Mouse (Mus musculus): ENCODE measurements around the gene Tmem69.
A peak's percentile ranks its signal among the peaks of the same experiment; 100 is the strongest.

The Tmem69 gene

DNA sequence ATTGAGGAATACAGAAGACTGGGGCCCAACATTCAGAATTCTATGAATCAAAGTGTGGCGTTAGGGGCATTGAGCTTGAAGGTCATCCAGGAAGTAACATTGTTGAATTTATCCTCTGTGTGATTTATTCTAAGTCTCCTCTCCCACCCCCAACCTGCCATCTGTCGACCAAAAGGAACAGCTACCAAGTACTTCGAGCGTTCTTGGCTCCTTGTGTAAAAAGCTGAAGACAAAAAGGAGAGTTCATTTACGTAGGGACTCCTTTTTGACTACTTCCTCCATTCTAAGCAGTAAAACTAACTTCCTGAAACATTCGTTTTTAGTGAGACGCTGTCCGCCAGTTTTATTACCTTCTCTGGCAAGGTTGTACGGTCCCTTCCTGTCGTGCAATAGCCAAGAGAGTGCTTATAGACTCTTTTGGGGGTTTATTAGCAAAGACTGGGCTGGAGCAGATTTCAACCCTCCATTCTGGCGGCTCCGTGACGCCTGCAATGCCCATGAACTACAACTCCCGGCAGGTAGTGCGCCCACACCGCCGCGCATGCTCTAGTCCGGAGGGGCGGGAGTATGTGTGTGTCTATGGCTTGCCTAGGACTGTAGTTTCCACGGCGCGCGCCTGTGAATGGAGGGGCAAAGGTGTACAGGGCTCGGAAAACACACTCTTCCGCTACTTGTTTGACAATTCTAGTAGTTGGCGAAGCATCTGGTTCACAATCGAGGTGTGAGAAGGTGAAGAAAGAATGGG lies 997 bp upstream of the Tmem69 start:
- peak overlapping the region; percentile 96 for H3K4me3 ChIP-seq (replicated peaks; ENCODE audit: low read length)
- peaks cover 55% of the 10 kb centered on the region for H3K4me1 ChIP-seq (replicated peaks; ENCODE audit: low read depth, low read length)

DNA sequence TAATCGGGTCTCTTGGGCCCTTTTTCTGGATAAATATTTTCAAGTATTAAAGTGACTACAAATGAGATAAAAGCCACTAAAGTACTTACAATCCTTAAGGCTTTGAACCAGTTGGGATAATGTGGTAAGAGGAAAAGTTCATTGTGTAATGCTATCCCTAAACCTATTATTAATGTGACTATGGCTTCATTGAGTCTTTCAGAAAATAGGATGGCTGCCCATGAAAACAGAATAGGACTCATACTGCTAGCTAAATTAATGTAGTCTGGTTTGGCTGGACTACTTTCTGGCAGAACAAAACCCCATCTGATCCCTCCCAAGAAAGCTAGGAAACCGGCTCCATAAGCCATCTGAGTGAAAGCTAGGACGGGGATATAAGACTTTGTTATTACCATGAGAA lies 2.7 kb downstream of the Tmem69 start:
- H3K9me3 ChIP-seq (ENCODE audit: low read length) = no peaks in the 10 kb centered on the region
- peaks cover 27% of the 10 kb centered on the region for H3K4me1 ChIP-seq (replicated peaks; ENCODE audit: low read depth, low read length)
- H3K27me3 ChIP-seq (ENCODE audit: insufficient read depth, low read length) = no peaks in the 10 kb centered on the region
- peaks cover 36% of the 10 kb centered on the region for H3K36me3 ChIP-seq (ENCODE audit: insufficient read depth, low read length)
- no peak overlapping the region for H3K4me3 ChIP-seq (replicated peaks; ENCODE audit: low read length)
- TF ChIP-seq POU5F1 (IDR thresholded peaks at IDR 0.05; ENCODE audit: borderline replicate concordance, low read length) = no peak
- no peak for TF ChIP-seq NANOG (IDR thresholded peaks at IDR 0.05; ENCODE audit: borderline replicate concordance, low read length)
- TF ChIP-seq CTCF (conservative IDR thresholded peaks at IDR 0.05; ENCODE audit: low read length) = no peak

More for the DNA sequence above, 997 bp upstream of the Tmem69 start:
- peaks cover 40% of the 10 kb centered on the region for H3K36me3 ChIP-seq (ENCODE audit: insufficient read depth, low read length)
- no peaks in the 10 kb centered on the region for H3K9me3 ChIP-seq (ENCODE audit: low read length)
- TF ChIP-seq POU5F1 (IDR thresholded peaks at IDR 0.05; ENCODE audit: borderline replicate concordance, low read length) (no peak), CTCF (conservative IDR thresholded peaks at IDR 0.05; ENCODE audit: low read length) (no peak), NANOG (IDR thresholded peaks at IDR 0.05; ENCODE audit: borderline replicate concordance, low read length) (no peak)
- no peaks in the 10 kb centered on the region for H3K27me3 ChIP-seq (ENCODE audit: insufficient read depth, low read length)

DNA sequence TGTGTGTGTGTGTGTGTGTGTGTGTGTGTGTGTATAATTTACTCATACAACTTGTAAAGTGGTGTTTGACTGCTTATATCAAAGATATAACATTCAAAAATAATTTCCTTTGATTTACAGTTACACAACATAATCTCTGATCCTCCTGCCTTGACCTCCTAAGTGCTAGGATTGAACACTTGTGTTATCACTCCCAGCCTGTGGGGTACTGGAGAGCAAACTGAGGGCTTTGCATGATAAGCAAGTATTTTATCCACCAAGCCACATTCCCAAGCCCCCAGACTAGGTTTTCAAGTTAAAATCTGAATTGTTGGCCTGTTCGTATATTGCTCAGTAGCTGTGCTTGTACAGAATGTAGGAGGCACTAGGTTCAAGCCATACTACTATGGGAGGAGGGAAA lies 5.3 kb downstream of the Tmem69 start:
- peaks cover 36% of the 10 kb centered on the region for H3K36me3 ChIP-seq (ENCODE audit: insufficient read depth, low read length)
- H3K4me1 ChIP-seq (replicated peaks; ENCODE audit: low read depth, low read length) = peaks cover 18% of the 10 kb centered on the region
- no peaks in the 10 kb centered on the region for H3K27me3 ChIP-seq (ENCODE audit: insufficient read depth, low read length)
- H3K4me3 ChIP-seq (replicated peaks; ENCODE audit: low read length) = no peak overlapping the region
- no peaks in the 10 kb centered on the region for H3K9me3 ChIP-seq (ENCODE audit: low read length)
- TF ChIP-seq NANOG (IDR thresholded peaks at IDR 0.05; ENCODE audit: borderline replicate concordance, low read length) (no peak), CTCF (conservative IDR thresholded peaks at IDR 0.05; ENCODE audit: low read length) (no peak), POU5F1 (IDR thresholded peaks at IDR 0.05; ENCODE audit: borderline replicate concordance, low read length) (no peak)

DNA sequence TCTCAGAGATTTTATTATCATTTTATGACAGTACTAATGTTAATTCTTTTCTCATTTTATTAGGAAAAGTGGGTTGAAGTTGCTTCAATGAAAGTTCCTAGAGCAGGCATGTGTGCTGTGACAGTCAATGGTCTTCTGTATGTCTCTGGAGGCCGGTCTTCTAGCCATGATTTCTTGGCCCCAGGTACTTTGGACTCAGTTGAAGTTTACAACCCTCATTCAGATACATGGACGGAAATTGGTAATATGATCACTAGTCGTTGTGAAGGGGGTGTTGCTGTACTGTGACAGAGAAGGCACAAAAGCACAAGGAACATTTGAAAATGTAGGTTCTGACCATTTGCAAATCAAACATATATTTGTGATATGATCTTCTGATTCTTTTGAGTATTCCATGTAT lies 18.0 kb downstream of the Tmem69 start:
- Histone ChIP-seq H3K4me3 (replicated peaks; ENCODE audit: low read length) (no peak overlapping the region), H3K27me3 (ENCODE audit: insufficient read depth, low read length) (no peaks in the 10 kb centered on the region), H3K9me3 (ENCODE audit: low read length) (no peaks in the 10 kb centered on the region), H3K36me3 (ENCODE audit: insufficient read depth, low read length) (no peaks in the 10 kb centered on the region), H3K4me1 (replicated peaks; ENCODE audit: low read depth, low read length) (no peaks in the 10 kb centered on the region)
- TF ChIP-seq CTCF (conservative IDR thresholded peaks at IDR 0.05; ENCODE audit: low read length) = no peak
- no peak for TF ChIP-seq POU5F1 (IDR thresholded peaks at IDR 0.05; ENCODE audit: borderline replicate concordance, low read length)

DNA sequence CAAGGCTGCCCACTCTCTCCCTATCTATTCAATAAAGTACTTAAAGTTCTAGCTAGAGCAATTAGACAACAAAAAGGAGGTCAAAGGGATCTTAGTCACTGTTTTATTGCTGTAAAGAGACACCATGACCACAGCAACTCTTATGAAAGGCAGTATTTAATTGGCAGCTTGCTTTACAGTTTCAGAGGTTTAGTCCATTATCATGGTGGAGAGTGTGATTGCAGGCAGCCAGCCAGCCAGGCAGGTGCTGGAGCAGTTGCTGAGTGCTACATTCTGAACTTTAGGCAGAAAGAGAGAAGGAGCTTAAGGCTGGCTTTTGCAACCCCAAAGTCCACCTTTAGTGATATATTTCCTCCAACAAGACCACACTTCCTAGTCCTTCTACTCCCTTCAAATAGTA lies 19.4 kb downstream of the Tmem69 start:
- Histone ChIP-seq H3K9me3 (ENCODE audit: low read length) (no peaks in the 10 kb centered on the region), H3K27me3 (ENCODE audit: insufficient read depth, low read length) (no peaks in the 10 kb centered on the region), H3K36me3 (ENCODE audit: insufficient read depth, low read length) (no peaks in the 10 kb centered on the region), H3K4me1 (replicated peaks; ENCODE audit: low read depth, low read length) (no peaks in the 10 kb centered on the region), H3K4me3 (replicated peaks; ENCODE audit: low read length) (no peak overlapping the region)
- no peak for TF ChIP-seq CTCF (conservative IDR thresholded peaks at IDR 0.05; ENCODE audit: low read length)
- no peak for TF ChIP-seq POU5F1 (IDR thresholded peaks at IDR 0.05; ENCODE audit: borderline replicate concordance, low read length)
- no peak for TF ChIP-seq NANOG (IDR thresholded peaks at IDR 0.05; ENCODE audit: borderline replicate concordance, low read length)

DNA sequence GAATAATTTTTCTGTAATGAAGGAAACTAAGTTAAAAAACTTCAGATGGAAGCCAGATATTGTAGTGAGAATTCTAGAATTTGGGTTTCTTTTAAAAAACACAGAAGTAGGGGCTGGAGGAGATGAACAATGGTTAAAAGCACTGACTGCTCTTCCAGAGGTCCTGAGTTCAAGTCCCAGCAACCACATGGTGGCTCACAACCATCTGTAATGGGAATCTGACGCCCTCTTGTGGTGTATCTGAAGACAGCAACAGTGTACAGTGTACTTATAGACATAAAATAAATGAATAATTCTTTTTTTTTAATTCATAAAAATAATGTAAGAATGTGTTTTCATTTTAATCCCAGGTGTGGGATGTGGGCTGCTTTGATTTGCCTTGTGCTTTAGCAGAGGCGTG lies 24.6 kb downstream of the Tmem69 start:
- no peak overlapping the region for H3K4me3 ChIP-seq (replicated peaks; ENCODE audit: low read length)
- no peaks in the 10 kb centered on the region for H3K27me3 ChIP-seq (ENCODE audit: insufficient read depth, low read length)
- no peaks in the 10 kb centered on the region for H3K36me3 ChIP-seq (ENCODE audit: insufficient read depth, low read length)
- H3K9me3 ChIP-seq (ENCODE audit: low read length) = no peaks in the 10 kb centered on the region
- H3K4me1 ChIP-seq (replicated peaks; ENCODE audit: low read depth, low read length) = no peaks in the 10 kb centered on the region
- TF ChIP-seq NANOG (IDR thresholded peaks at IDR 0.05; ENCODE audit: borderline replicate concordance, low read length) (no peak), CTCF (conservative IDR thresholded peaks at IDR 0.05; ENCODE audit: low read length) (peak; percentile 39; the same call in 1 of the 2 replicates)

DNA sequence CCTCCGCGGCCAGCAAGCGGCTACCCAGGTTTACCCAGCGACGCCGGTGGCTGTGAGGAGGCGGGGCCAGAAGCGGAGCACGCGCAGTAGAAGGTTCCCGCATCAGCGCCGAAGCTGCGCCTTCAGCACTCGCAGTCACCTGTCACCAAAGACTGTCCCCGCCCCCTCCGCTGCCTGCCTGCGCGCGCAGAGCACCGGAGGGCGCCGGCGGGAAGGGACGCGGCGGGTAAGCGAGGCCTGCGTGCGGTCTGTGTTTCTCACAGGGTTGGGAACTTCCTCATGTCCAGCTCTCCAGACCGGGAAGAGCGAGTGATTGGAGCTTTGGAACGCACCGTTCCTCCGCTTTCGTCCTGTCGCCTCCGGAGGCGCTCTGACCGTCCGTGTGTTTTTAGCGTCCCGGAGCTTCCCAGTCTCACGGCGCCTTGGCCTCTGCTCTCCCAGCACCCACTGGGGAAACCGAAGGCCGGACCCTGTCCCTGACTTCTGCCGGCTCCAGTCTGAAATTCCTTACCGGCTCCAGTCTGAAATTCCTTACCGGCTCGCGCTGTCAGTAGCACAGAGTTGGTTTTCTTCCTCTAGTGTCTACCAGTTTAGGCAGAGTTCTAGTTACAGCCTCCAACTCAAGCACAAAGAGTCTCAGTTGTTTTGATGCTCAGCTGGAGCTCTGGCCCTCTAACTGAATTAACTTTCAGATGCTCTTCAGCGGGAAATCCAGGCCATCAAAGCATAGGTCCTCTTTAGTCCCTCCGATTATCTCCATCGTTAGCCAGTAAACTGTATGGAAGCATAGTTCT lies 48.1 kb downstream of the Tmem69 start, which contains the start of gene Ipp:
Gene Ipp, plus strand, starts transcription at position 125 of the 794 bp plus-strand sequence.
- H3K9me3 ChIP-seq (ENCODE audit: low read length) = no peaks in the 10 kb centered on the region
- peak within 1 kb of the TSS; percentile 85 for H3K4me3 ChIP-seq (replicated peaks; ENCODE audit: low read length)
- peaks cover 21% of the 10 kb centered on the region for H3K4me1 ChIP-seq (replicated peaks; ENCODE audit: low read depth, low read length)

DNA sequence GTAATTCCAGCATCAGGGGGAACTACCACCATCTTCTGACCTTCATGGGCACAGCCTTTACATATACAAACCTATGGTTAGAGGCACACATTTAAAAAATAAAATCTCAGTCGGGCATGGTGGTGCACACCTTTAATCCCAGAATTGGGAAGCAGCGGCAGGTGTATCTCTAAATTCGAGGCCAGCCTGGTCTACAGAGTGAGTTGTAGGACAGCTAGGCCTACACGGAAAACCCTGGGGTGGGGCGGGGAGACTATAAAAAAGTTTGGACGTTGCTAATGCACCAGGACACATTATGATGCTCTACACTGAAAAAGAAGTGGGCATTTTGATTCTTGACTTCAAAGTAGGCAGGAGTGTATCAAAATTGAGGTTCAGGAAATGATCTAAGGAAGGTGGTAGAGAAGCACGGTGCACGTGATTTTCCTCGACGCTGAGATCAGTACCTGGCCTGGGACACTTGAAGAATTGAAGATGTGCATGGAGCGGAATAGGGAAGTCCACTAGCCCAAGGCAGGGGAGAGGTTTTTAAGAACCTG lies 48.8 kb downstream of the Tmem69 start:
- H3K4me3 ChIP-seq (replicated peaks; ENCODE audit: low read length) = peak overlapping the region; percentile 85
- peaks cover 4% of the 10 kb centered on the region; the same call in 1 of the 2 replicates for H3K27me3 ChIP-seq (ENCODE audit: insufficient read depth, low read length)
- TF ChIP-seq NANOG (IDR thresholded peaks at IDR 0.05; ENCODE audit: borderline replicate concordance, low read length) = no peak
- no peak for TF ChIP-seq CTCF (conservative IDR thresholded peaks at IDR 0.05; ENCODE audit: low read length)
- TF ChIP-seq POU5F1 (IDR thresholded peaks at IDR 0.05; ENCODE audit: borderline replicate concordance, low read length) = no peak

More for the DNA sequence above, 48.1 kb downstream of the Tmem69 start, which contains the start of gene Ipp:
- H3K27me3 ChIP-seq (ENCODE audit: insufficient read depth, low read length) = peaks cover 4% of the 10 kb centered on the region; the same call in 1 of the 2 replicates
- H3K36me3 ChIP-seq (ENCODE audit: insufficient read depth, low read length) = no peaks in the 10 kb centered on the region
- TF ChIP-seq NANOG (IDR thresholded peaks at IDR 0.05; ENCODE audit: borderline replicate concordance, low read length) (no peak), CTCF (conservative IDR thresholded peaks at IDR 0.05; ENCODE audit: low read length) (no peak), POU5F1 (IDR thresholded peaks at IDR 0.05; ENCODE audit: borderline replicate concordance, low read length) (no peak)

More for the DNA sequence above, 48.8 kb downstream of the Tmem69 start:
- Histone ChIP-seq H3K4me1 (replicated peaks; ENCODE audit: low read depth, low read length) (peaks cover 21% of the 10 kb centered on the region), H3K36me3 (ENCODE audit: insufficient read depth, low read length) (no peaks in the 10 kb centered on the region), H3K9me3 (ENCODE audit: low read length) (no peaks in the 10 kb centered on the region)

Data from E14TG2a.4 (cell line).